Mouse (Mus musculus) testis, adult 10 weeks (tissue): ENCODE measurements around the gene ccdc198. TPM values are rescaled to one million over a fixed set of nuclear protein-coding genes. Genes with fewer than 3 reads are reported as not detected.

Experiments
- polyA plus RNA-seq: library from polyadenylated mRNA; stranded (reverse); fragments of 350-450 nt; fragmentation: Illumina TruSeq; extraction: RNeasy Lipid Tissue Mini Kit (QIAGEN cat#74804); gene quantifications from one replicate; pipeline ENCODE4 v1.2.3, GENCODE M21; 2014; ENCODE audit warnings: low read depth, low replicate concordance

Gene ccdc198
- polyA plus RNA-seq = 252 TPM

GRCm38 (mm10) chr14:49245126-49245714 is at the start of gene ccdc198:
ccdc198 (minus strand) TSS chr14:49245474.

GRCm38 (mm10) chr14:49171867-49172581 is 73.2 kb downstream of the ccdc198 start, which contains the start of gene Naa30:
Naa30 (plus strand) TSS chr14:49172226.

Other genes starting within 250 kb of the ccdc198 start
- gene Ap5m1, start 179.4 kb downstream of the ccdc198 start, polyA plus RNA-seq = 18.1 TPM
- 54.8 TPM for gene Exoc5, start 178.8 kb downstream of the ccdc198 start, polyA plus RNA-seq
- gene Naa30, start 73.2 kb downstream of the ccdc198 start, polyA plus RNA-seq = 54.8 TPM